Mouse (Mus musculus) spleen, adult 12 weeks (tissue): ENCODE data around the gene Axin2.
"Not testable (repeated sequence)": the region's sequence is repeated elsewhere in the genome, so short reads cannot be mapped to it uniquely, and the experiment has no call there.

Experiments used
- DNase-seq: peaks from one replicate; pipeline ENCODE4 v3.0.0; 2022; ENCODE audit warnings: low spot score

Axin2 gene

GRCm38 (mm10) chr11:108920158-108920635 lies at the start of gene Axin2:
Gene Axin2, plus strand, starts transcription at chr11:108920349.
- peak; percentile 47 for DNase-seq

GRCm38 (mm10) chr11:108871284-108871683 lies 48.9 kb upstream of the Axin2 start:
- not testable (repeated sequence) for DNase-seq

GRCm38 (mm10) chr11:108871748-108872147 lies 48.4 kb upstream of the Axin2 start:
- DNase-seq: no peak

GRCm38 (mm10) chr11:108876633-108877205 lies 43.4 kb upstream of the Axin2 start:
- no peak for DNase-seq

GRCm38 (mm10) chr11:108877520-108877919 lies 42.6 kb upstream of the Axin2 start:
- DNase-seq: no peak

GRCm38 (mm10) chr11:108880546-108880945 lies 39.6 kb upstream of the Axin2 start:
- no peak for DNase-seq

- no peak for DNase-seq
Observed at GRCm38 (mm10) chr11:108881662-108882061, 38.5 kb upstream of the Axin2 start.

- no peak for DNase-seq
Observed at GRCm38 (mm10) chr11:108885276-108885896, 34.8 kb upstream of the Axin2 start.

- no peak for DNase-seq
Observed at GRCm38 (mm10) chr11:108886060-108886459, 34.1 kb upstream of the Axin2 start.

- DNase-seq: no peak
Observed at GRCm38 (mm10) chr11:108889121-108889520, 31.0 kb upstream of the Axin2 start.

GRCm38 (mm10) chr11:108890544-108890943 lies 29.6 kb upstream of the Axin2 start:
- no peak for DNase-seq

- no peak for DNase-seq
Observed at GRCm38 (mm10) chr11:108891111-108891870, 28.9 kb upstream of the Axin2 start.

- DNase-seq: no peak
Observed at GRCm38 (mm10) chr11:108891871-108892380, 28.2 kb upstream of the Axin2 start.

- DNase-seq: no peak
Observed at GRCm38 (mm10) chr11:108892406-108892805, 27.7 kb upstream of the Axin2 start.

GRCm38 (mm10) chr11:108893232-108893790 lies 26.8 kb upstream of the Axin2 start:
- no peak for DNase-seq

- DNase-seq: no peak
Observed at GRCm38 (mm10) chr11:108893855-108894510, 26.2 kb upstream of the Axin2 start.

GRCm38 (mm10) chr11:108897034-108897433 lies 23.1 kb upstream of the Axin2 start:
- DNase-seq: no peak

GRCm38 (mm10) chr11:108898063-108898462 lies 22.1 kb upstream of the Axin2 start:
- DNase-seq: no peak

- no peak for DNase-seq
Observed at GRCm38 (mm10) chr11:108898483-108898882, 21.7 kb upstream of the Axin2 start.

GRCm38 (mm10) chr11:108900718-108901488 lies 19.2 kb upstream of the Axin2 start:
- no peak for DNase-seq

- no peak for DNase-seq
Observed at GRCm38 (mm10) chr11:108901670-108902069, 18.5 kb upstream of the Axin2 start.
